Mouse (Mus musculus): ENCODE measurements around the gene Plxna2. TPM values are rescaled to one million over a fixed set of nuclear protein-coding genes. Genes with fewer than 3 reads are reported as not detected.

Gene Plxna2
- not detected in 2 replicates for total RNA-seq (2017)

- no peak for ATAC-seq (ENCODE audit: extremely low read depth, insufficient number of reproducible peaks, low FRiP score, poor library complexity, severe bottlenecking)
Measured at GRCm38 (mm10) chr1:194617918-194618317, at the start of gene Plxna2. Gene Plxna2 (plus strand): TSS chr1:194618218.

GRCm38 (mm10) chr1:194573870-194574269 is 44.1 kb upstream of the Plxna2 start:
- no peak for ATAC-seq (ENCODE audit: extremely low read depth, insufficient number of reproducible peaks, low FRiP score, poor library complexity, severe bottlenecking)

GRCm38 (mm10) chr1:194578270-194578669 is 39.7 kb upstream of the Plxna2 start:
- ATAC-seq (ENCODE audit: extremely low read depth, insufficient number of reproducible peaks, low FRiP score, poor library complexity, severe bottlenecking): no peak

- ATAC-seq (ENCODE audit: extremely low read depth, insufficient number of reproducible peaks, low FRiP score, poor library complexity, severe bottlenecking): no peak
Measured at GRCm38 (mm10) chr1:194580539-194580938, 37.5 kb upstream of the Plxna2 start.

- ATAC-seq (ENCODE audit: extremely low read depth, insufficient number of reproducible peaks, low FRiP score, poor library complexity, severe bottlenecking): no peak
Measured at GRCm38 (mm10) chr1:194586670-194587069, 31.3 kb upstream of the Plxna2 start.

GRCm38 (mm10) chr1:194587532-194587931 is 30.5 kb upstream of the Plxna2 start:
- no peak for ATAC-seq (ENCODE audit: extremely low read depth, insufficient number of reproducible peaks, low FRiP score, poor library complexity, severe bottlenecking)

- no peak for ATAC-seq (ENCODE audit: extremely low read depth, insufficient number of reproducible peaks, low FRiP score, poor library complexity, severe bottlenecking)
Measured at GRCm38 (mm10) chr1:194587956-194588668, 29.9 kb upstream of the Plxna2 start.

- ATAC-seq (ENCODE audit: extremely low read depth, insufficient number of reproducible peaks, low FRiP score, poor library complexity, severe bottlenecking): no peak
Measured at GRCm38 (mm10) chr1:194588711-194589451, 29.1 kb upstream of the Plxna2 start.

- no peak for ATAC-seq (ENCODE audit: extremely low read depth, insufficient number of reproducible peaks, low FRiP score, poor library complexity, severe bottlenecking)
Measured at GRCm38 (mm10) chr1:194593155-194593554, 24.9 kb upstream of the Plxna2 start.

- no peak for ATAC-seq (ENCODE audit: extremely low read depth, insufficient number of reproducible peaks, low FRiP score, poor library complexity, severe bottlenecking)
Measured at GRCm38 (mm10) chr1:194607406-194608261, 10.4 kb upstream of the Plxna2 start.

- ATAC-seq (ENCODE audit: extremely low read depth, insufficient number of reproducible peaks, low FRiP score, poor library complexity, severe bottlenecking): no peak
Measured at GRCm38 (mm10) chr1:194610516-194610915, 7.5 kb upstream of the Plxna2 start.

- ATAC-seq (ENCODE audit: extremely low read depth, insufficient number of reproducible peaks, low FRiP score, poor library complexity, severe bottlenecking): no peak
Measured at GRCm38 (mm10) chr1:194612628-194613027, 5.4 kb upstream of the Plxna2 start.

GRCm38 (mm10) chr1:194613271-194613834 is 4.7 kb upstream of the Plxna2 start:
- ATAC-seq (ENCODE audit: extremely low read depth, insufficient number of reproducible peaks, low FRiP score, poor library complexity, severe bottlenecking): 0 out of 2 replicates have a peak, but pooled peaks have one; percentile 9

GRCm38 (mm10) chr1:194613923-194614830 is 3.8 kb upstream of the Plxna2 start:
- ATAC-seq (ENCODE audit: extremely low read depth, insufficient number of reproducible peaks, low FRiP score, poor library complexity, severe bottlenecking): no peak

- no peak for ATAC-seq (ENCODE audit: extremely low read depth, insufficient number of reproducible peaks, low FRiP score, poor library complexity, severe bottlenecking)
Measured at GRCm38 (mm10) chr1:194616136-194616535, 1.9 kb upstream of the Plxna2 start.

GRCm38 (mm10) chr1:194618841-194619311 is 858 bp downstream of the Plxna2 start:
- ATAC-seq (ENCODE audit: extremely low read depth, insufficient number of reproducible peaks, low FRiP score, poor library complexity, severe bottlenecking): no peak

GRCm38 (mm10) chr1:194619353-194620244 is 1.6 kb downstream of the Plxna2 start:
- ATAC-seq (ENCODE audit: extremely low read depth, insufficient number of reproducible peaks, low FRiP score, poor library complexity, severe bottlenecking): no peak

Measured in neutrophil, adult 5-6 weeks (primary cell).